Comparison of ENCODE assay signal across 11 mouse cellular contexts in the genomic region with DNA sequence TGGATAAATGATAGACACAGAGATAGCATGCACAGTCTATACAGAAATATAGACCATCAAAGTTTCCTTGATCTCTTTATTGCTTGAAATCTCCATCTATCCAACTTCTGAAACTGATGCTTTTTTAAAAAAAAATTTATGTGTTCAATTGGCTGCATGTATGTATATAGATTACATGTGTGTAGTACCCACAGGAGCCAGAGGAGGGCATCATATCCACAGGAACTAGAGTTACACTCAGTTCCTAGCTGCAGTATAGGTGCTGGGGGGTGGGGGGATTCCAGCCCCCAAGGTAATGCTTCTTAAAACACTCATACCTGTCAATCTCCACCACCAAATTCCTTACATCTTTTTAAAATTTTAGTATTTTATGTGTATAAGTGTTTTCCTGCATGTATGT. TPM values are rescaled to one million over a fixed set of nuclear protein-coding genes. Genes with fewer than 3 reads are reported as not detected.
DNase-seq lines count a peak whose midpoint lies in the region; ATAC-seq and TF ChIP-seq lines count a peak whose summit lies in the region.
"Had no signal": no experiment of that assay in that cellular context is flagged by ENCODE, and none has a peak within 500 bp of the region (broad histone marks: within the 10 kb centered on the region; RNA-seq: fewer than 3 reads in every experiment).

No protein-coding gene starts in this region.

- ATAC-seq in lung, embryonic 14.5 days (ENCODE audit: insufficient read depth), result no peak
- no peak for ATAC-seq in forebrain, embryonic 13.5 days

- H3K27me3 ChIP-seq in lung, embryonic 14.5 days (ENCODE audit: insufficient read depth, low read length), result no peaks in the 10 kb centered on the region
- no peaks in the 10 kb centered on the region for H3K27me3 ChIP-seq in forebrain, embryonic 13.5 days
- H3K27me3 ChIP-seq: embryonic facial prominence, embryonic 12.5 days; limb, embryonic 13.5 days; neural tube, embryonic 15.5 days had no signal

- TF ChIP-seq CTCF in lung, embryonic 14.5 days (IDR thresholded peaks at IDR 0.05; ENCODE audit: low read depth), result peak; percentile 47

- H3K9me3 ChIP-seq in lung, embryonic 14.5 days (ENCODE audit: low read depth, low read length), result no peaks in the 10 kb centered on the region; the same call in 1 of the 2 replicates
- H3K9me3 ChIP-seq in forebrain, embryonic 13.5 days (replicated peaks), result no peaks in the 10 kb centered on the region
- H3K9me3 ChIP-seq: embryonic facial prominence, embryonic 12.5 days; neural tube, embryonic 15.5 days had no signal

- no peak overlapping the region for H3K27ac ChIP-seq in lung, embryonic 14.5 days (ENCODE audit: low read depth)
- no peak overlapping the region for H3K27ac ChIP-seq in forebrain, embryonic 13.5 days
- H3K27ac ChIP-seq: embryonic facial prominence, embryonic 12.5 days; limb, embryonic 13.5 days; neural tube, embryonic 15.5 days had no signal

- no peaks in the 10 kb centered on the region for H3K4me1 ChIP-seq in lung, embryonic 14.5 days (ENCODE audit: insufficient read depth)
- H3K4me1 ChIP-seq in forebrain, embryonic 13.5 days, result no peaks in the 10 kb centered on the region
- H3K4me1 ChIP-seq: embryonic facial prominence, embryonic 12.5 days; limb, embryonic 13.5 days; neural tube, embryonic 15.5 days had no signal

- peaks cover 24% of the 10 kb centered on the region; the same call in 1 of the 2 replicates for H3K36me3 ChIP-seq in lung, embryonic 14.5 days (ENCODE audit: insufficient read depth)
- H3K36me3 ChIP-seq in forebrain, embryonic 13.5 days (ENCODE audit: poor library complexity, severe bottlenecking), result peaks cover 59% of the 10 kb centered on the region

- intact Hi-C loops in left cerebral cortex, postnatal 10 days (cut with DNase I), result no loop called here

- peak; percentile 9 to 41 for DNase-seq in cerebellum, postnatal 14 days
- DNase-seq in cerebellum, adult 9-11 months, result no peak
- DNase-seq in lung, embryonic 14.5 days, result peak; percentile 44
- no peak for DNase-seq in lung, adult 18-20 months
- peak; percentile 16 for DNase-seq in forelimb bud, embryonic 11.5 days (ENCODE audit: low read depth, low spot score)
- DNase-seq in thymus, postnatal 10 days (ENCODE audit: low spot score in 2 of 2), result peak; percentile 74 to 82
- no peak for DNase-seq in left cerebral cortex, postnatal 10 days (ENCODE audit: extremely low spot score in 1 of 2, low spot score in 2 of 2)

- no peak overlapping the region for H3K4me2 ChIP-seq in lung, embryonic 14.5 days
- H3K4me2 ChIP-seq in forebrain, embryonic 13.5 days, result no peak overlapping the region
- H3K4me2 ChIP-seq: embryonic facial prominence, embryonic 12.5 days; limb, embryonic 13.5 days; neural tube, embryonic 15.5 days had no signal

- H3K9ac ChIP-seq in lung, embryonic 14.5 days, result no peak overlapping the region
- H3K9ac ChIP-seq in forebrain, embryonic 13.5 days, result no peak overlapping the region
- H3K9ac ChIP-seq: embryonic facial prominence, embryonic 12.5 days; limb, embryonic 13.5 days; neural tube, embryonic 15.5 days had no signal

- H3K4me3 ChIP-seq in lung, embryonic 14.5 days (ENCODE audit: low read depth, low read length), result no peak overlapping the region
- no peak overlapping the region for H3K4me3 ChIP-seq in forebrain, embryonic 13.5 days
- H3K4me3 ChIP-seq: embryonic facial prominence, embryonic 12.5 days; limb, embryonic 13.5 days; neural tube, embryonic 15.5 days had no signal

RNA-seq across cellular contexts. Expression of a gene that starts 39.7 kb away (rescaled TPM):
- 17.6 and 21.4 TPM in 2 replicates for polyA plus RNA-seq in lung, embryonic 14.5 days (2014; fragmentation: Nextera tagmentation; extraction: Ambion mirVana)
- 12.8 and 13.9 TPM in 2 replicates for polyA plus RNA-seq in forebrain, embryonic 13.5 days (2015; fragmentation: Nextera tagmentation; extraction: Ambion mirVana)
- total RNA-seq in left cerebral cortex, postnatal 10 days (2021), result 10 to 100 TPM; 11.8 to 12.4 TPM

RNA-seq across cellular contexts. Expression of a gene that starts 39.9 kb away (rescaled TPM):
- polyA plus RNA-seq in lung, embryonic 14.5 days (2014; fragmentation: Nextera tagmentation; extraction: Ambion mirVana), result 211 and 219 TPM in 2 replicates
- 177 and 180 TPM in 2 replicates for polyA plus RNA-seq in forebrain, embryonic 13.5 days (2015; fragmentation: Nextera tagmentation; extraction: Ambion mirVana)
- 10 to 100 TPM in 1 of 2 experiments, 1 to 10 TPM in 1; 9.2 to 11.9 TPM for total RNA-seq in left cerebral cortex, postnatal 10 days (2021)

Comparison
In these comparisons a context has a peak if more than half of its experiments do, and no peak if none do; other contexts are left out.
1. DNase-seq: peak in cerebellum, postnatal 14 days (2 of 2), lung, embryonic 14.5 days (single experiment), forelimb bud, embryonic 11.5 days (single experiment) and thymus, postnatal 10 days (2 of 2); none in cerebellum, adult 9-11 months (single experiment), lung, adult 18-20 months (0 of 2) and left cerebral cortex, postnatal 10 days (0 of 2).